In the genomic region with DNA sequence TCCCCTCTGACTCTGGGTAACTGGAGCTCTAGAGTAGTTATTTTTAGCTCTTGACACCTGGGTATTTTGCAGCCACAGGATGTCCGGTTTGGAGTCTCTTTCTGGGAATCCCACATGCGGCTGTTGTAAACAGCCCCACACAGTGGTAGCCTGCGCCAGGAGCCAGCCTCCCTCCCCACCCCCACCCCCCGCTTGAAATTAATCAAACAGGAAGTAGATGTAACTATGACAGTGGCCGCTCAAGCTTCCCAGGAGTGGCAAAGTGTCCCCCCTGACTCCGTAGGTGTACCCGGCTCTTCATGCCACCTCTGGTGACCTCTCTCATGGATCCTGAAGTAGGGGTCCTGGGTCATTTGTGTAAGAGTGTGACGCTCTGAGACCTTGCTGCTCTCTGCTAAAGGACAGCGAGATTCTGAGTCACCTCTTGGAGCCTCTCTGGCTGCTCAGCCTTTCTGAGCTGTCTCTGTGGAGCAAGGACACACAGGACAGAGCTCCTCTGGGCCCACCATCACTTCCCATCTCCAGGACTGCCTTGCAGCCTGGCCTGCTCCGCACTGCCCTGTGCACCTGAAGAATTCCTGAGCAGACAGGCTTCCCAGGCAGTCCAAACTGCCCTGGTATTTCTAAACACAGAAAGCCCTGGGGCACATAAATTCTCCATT, we compare ENCODE assay signal across 7 mouse cellular contexts. TPM values are rescaled to one million over a fixed set of nuclear protein-coding genes. Genes with fewer than 3 reads are reported as not detected.
DNase-seq lines count a peak whose midpoint lies in the region; ATAC-seq and TF ChIP-seq lines count a peak whose summit lies in the region.

No protein-coding gene starts in this region.

- TF ChIP-seq POLR2A in embryonic fibroblast, embryonic 13.5 days (IDR thresholded peaks at IDR 0.05; ENCODE audit: low read depth, low read length): no peak

- H3K4me2 ChIP-seq in kidney, postnatal 0 days (ENCODE audit: low read length): peak overlapping the region; percentile 7; the same call in 1 of the 2 replicates

- no peaks in the 10 kb centered on the region for H3K27me3 ChIP-seq in kidney, postnatal 0 days (ENCODE audit: insufficient read depth, low read length)

- TF ChIP-seq CTCF in embryonic fibroblast, embryonic 13.5 days (IDR thresholded peaks at IDR 0.05; ENCODE audit: borderline replicate concordance, insufficient read depth, low read length): no peak
- TF ChIP-seq CTCF in kidney, postnatal 0 days (IDR thresholded peaks at IDR 0.05; ENCODE audit: low read depth): peak; percentile 25; the same call in 1 of the 2 replicates

- ATAC-seq in kidney, postnatal 0 days (replicated peaks; ENCODE audit: low FRiP score, low read depth): peak; percentile 50
- ATAC-seq in frontal cortex, adult (ENCODE audit: low TSS enrichment): no peak

- 0 out of 2 replicates have a peak, but pooled peaks cover 12% of the 10 kb centered on the region for H3K36me3 ChIP-seq in kidney, postnatal 0 days (ENCODE audit: insufficient read depth, low read length)

- peaks cover 37% of the 10 kb centered on the region for H3K4me1 ChIP-seq in embryonic fibroblast, embryonic 13.5 days (ENCODE audit: control insufficient read depth, insufficient read depth, low read length)
- peaks cover 57% of the 10 kb centered on the region for H3K4me1 ChIP-seq in kidney, postnatal 0 days (replicated peaks; ENCODE audit: insufficient read depth, low read length)

- DNase-seq in 416B (ENCODE audit: low read depth): peak; percentile 86
- peak; percentile 80 for DNase-seq in CD4-positive, CD25-positive, alpha-beta regulatory T cell, adult 2 months (ENCODE audit: low read depth, low spot score)
- DNase-seq in kidney, postnatal 0 days (ENCODE audit: low spot score): peak; percentile 80
- peak; percentile 79 for DNase-seq in naive thymus-derived CD4-positive, alpha-beta T cell, adult 2 months (ENCODE audit: low read depth)
- DNase-seq in ovary, postnatal 36 days (ENCODE audit: low spot score): no peak

- no peak overlapping the region for H3K9ac ChIP-seq in kidney, postnatal 0 days (ENCODE audit: low read depth, low read length)

- WGBS in kidney, postnatal 0 days: 22% methylated on average over 10 of the region's 10 CpGs

- H3K27ac ChIP-seq in embryonic fibroblast, embryonic 13.5 days (ENCODE audit: insufficient read depth, low read length): peak overlapping the region; percentile 37; the same call in 1 of the 2 replicates
- peak overlapping the region; percentile 84 for H3K27ac ChIP-seq in kidney, postnatal 0 days

- no peaks in the 10 kb centered on the region for H3K9me3 ChIP-seq in kidney, postnatal 0 days (replicated peaks; ENCODE audit: low read length)

- no peak overlapping the region for H3K4me3 ChIP-seq in embryonic fibroblast, embryonic 13.5 days (ENCODE audit: insufficient read depth, low read length)
- H3K4me3 ChIP-seq in kidney, postnatal 0 days (replicated peaks; ENCODE audit: low read depth, low read length): no peak overlapping the region

RNA-seq across cellular contexts. Expression of a gene that starts 22.9 kb away (rescaled TPM):
- 51.8 and 60.1 TPM in 2 replicates for polyA plus RNA-seq in embryonic fibroblast, embryonic 13.5 days (2011; ENCODE audit: insufficient read length, low read depth, missing spikeins)
- polyA plus RNA-seq in kidney, postnatal 0 days (2015; fragmentation: Nextera tagmentation; extraction: Ambion mirVana): 24.5 and 24.7 TPM in 2 replicates

RNA-seq across cellular contexts. Expression of a gene that starts 43.1 kb away (rescaled TPM):
- polyA plus RNA-seq in embryonic fibroblast, embryonic 13.5 days (2011; ENCODE audit: insufficient read length, low read depth, missing spikeins): 136 and 167 TPM in 2 replicates
- 86.9 and 108 TPM in 2 replicates for polyA plus RNA-seq in kidney, postnatal 0 days (2015; fragmentation: Nextera tagmentation; extraction: Ambion mirVana)

RNA-seq across cellular contexts. Expression of a gene that starts 53.7 kb away (rescaled TPM):
- 6.6 and 10.8 TPM in 2 replicates for polyA plus RNA-seq in embryonic fibroblast, embryonic 13.5 days (2011; ENCODE audit: insufficient read length, low read depth, missing spikeins)
- 27.5 and 29.2 TPM in 2 replicates for polyA plus RNA-seq in kidney, postnatal 0 days (2015; fragmentation: Nextera tagmentation; extraction: Ambion mirVana)
